Mouse (Mus musculus): ENCODE data around the gene Cnih2.

- TF ChIP-seq POLR2A (IDR thresholded peaks at IDR 0.05; ENCODE audit: low read depth, low read length): no peak
- no peak for TF ChIP-seq CTCF (IDR thresholded peaks at IDR 0.05; ENCODE audit: borderline replicate concordance, insufficient read depth, low read length)
Measured at GRCm38 (mm10) chr19:5123241-5123640, 24.9 kb upstream of the Cnih2 start.

All from embryonic fibroblast, embryonic 13.5 days (primary cell).